Mouse (Mus musculus) thymus, postnatal 25 days (tissue): ENCODE results near the gene Olfr888.

Experiments
- DNase-seq: peaks from one replicate; pipeline ENCODE4 v3.0.0; 2022

Olfr888 gene

DNA sequence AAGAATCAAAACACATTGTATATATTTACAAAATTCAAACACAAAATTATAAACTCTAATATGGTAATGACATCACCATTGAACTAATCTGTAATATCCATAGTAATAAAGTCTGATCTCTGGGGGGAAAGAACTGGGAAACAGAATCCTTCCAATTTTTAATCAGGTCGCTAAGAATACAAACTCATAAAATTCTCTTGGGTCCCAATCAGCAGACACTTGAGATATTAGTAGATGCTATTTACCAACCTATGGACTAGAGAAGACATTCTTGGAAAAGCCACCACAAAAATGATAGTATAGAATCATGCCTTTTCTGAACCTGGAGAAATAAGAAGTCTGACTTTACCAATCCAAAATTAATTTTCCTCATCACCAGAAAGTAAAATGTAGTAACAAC, at the start of gene Olfr888:
Gene Olfr888 (plus strand): TSS at position 301 of the 400 bp plus-strand sequence.
- DNase-seq, result no peak

DNA sequence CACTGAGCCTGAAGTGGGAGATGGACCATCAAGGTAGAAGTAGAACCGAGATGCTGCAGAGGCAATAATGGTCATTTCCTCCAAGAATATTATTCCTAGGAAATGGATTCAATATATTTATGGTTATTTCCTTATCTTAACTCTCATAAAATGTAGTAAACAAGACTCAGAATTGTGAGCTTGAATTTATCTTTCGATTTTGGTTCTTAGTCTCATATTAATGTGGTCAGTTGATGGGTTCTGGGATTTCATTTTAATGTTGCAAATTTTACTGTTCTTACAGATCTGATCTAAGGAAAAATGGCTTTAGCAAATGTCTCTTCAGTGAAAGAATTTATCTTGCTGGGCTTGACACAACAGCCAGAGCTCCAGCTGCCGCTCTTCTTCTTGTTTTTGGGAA, 46.9 kb upstream of the Olfr888 start, which contains the start of gene Olfr885:
Gene Olfr885 (plus strand): TSS at position 301 of the 400 bp plus-strand sequence.
- no peak for DNase-seq

DNA sequence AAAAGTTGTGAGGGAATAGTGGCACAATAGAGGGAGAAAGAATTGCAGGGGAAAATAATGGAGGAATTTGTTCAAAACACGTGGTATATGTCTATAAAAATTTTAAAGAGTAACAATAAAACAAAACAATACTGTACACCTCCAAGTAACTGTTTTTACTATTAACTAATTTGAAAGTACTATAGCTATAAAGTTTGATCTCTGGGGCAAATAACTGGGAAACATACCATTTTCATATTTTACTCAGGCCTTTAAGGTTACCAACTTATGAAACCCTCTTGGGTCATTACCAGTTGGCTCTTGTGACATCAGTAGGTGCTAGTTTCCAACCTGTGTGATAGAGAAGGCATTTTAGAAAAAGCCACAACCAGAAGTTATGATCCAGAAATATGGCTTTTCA, 24.2 kb upstream of the Olfr888 start, which contains the start of gene Olfr887:
Gene Olfr887 (plus strand): TSS at position 301 of the 400 bp plus-strand sequence.
- no peak for DNase-seq

DNA sequence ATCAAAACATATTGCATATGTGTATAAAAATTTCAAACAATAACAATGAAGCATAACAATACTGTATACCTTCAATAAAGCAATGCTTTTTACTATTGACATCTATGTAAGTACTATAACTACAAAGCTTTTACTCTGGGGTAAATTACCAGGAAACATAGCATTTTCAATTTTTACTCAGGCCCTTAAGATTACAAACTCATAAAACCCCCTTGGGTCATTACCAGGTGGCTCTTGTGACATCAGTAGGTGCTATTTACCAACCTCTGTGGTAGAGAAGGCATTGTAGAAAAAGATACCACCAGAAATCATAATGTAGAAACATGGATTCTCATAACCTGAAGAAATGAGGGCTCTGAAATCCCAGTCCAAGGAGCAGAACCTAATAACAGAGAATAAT, 7.0 kb downstream of the Olfr888 start, which contains the start of gene Olfr889:
Gene Olfr889 (plus strand): TSS at position 301 of the 400 bp plus-strand sequence.
- no peak for DNase-seq

DNA sequence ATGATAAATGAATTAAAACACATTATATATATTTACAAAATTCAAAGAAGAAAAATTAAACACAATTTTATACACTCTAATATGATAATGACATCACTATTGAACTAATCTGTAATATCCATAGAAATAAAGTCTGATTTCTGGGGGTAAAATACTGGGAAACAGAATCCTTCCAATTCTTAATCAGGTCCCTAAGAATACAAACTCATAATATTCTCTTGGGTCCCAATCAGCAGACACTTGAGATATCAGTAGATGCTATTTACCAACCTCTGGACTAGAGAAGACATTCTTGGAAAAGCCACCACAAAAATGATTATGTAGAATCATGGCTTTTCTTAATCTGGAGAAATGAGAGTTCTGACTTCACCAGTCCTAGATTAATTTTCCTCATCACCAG, 34.3 kb downstream of the Olfr888 start, which contains the start of gene Olfr890:
Gene Olfr890 (plus strand): TSS at position 301 of the 400 bp plus-strand sequence.
- no peak for DNase-seq
